Mouse (Mus musculus) 416B (cell line): ENCODE results near the gene Atp5h.

ENCODE experiments used
- DNase-seq: peaks from one replicate; pipeline ENCODE4 v3.0.0; 2011; ENCODE audit warnings: low read depth

Gene Atp5h

DNA sequence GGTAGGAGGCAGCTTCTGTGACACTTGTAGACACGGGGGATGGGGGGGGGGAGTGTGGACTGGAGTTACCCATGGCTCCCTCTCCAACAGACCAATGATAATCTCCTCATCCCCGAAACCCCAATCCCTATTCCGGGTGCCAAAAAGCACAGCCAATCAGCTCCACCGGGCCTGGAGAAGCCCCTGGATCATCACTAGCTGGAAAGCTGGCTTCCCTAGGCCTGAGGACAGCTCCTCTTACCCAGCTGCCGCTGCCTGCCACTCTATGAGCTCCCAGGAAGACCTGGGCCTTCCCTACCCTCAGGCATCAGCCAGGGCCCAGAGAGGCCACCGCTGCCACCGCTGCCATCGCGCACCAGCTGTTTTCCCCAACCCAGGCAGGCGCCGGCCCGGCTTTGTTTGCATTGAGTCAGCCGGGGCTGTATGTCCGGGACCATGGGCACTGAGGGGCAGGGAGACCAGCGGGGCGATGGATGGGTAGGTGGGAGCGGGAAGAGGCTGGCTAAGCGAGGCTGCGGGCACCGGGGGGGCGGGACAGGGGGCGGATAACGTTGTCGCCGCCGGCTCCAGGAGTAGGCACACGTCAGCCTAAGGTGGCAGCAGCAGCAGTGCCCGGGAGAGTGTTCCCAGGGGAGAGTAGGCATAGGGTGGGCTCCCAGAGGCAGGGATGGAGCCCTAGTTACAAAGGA lies 52.9 kb downstream of the Atp5h start:
- no peak for DNase-seq

DNA sequence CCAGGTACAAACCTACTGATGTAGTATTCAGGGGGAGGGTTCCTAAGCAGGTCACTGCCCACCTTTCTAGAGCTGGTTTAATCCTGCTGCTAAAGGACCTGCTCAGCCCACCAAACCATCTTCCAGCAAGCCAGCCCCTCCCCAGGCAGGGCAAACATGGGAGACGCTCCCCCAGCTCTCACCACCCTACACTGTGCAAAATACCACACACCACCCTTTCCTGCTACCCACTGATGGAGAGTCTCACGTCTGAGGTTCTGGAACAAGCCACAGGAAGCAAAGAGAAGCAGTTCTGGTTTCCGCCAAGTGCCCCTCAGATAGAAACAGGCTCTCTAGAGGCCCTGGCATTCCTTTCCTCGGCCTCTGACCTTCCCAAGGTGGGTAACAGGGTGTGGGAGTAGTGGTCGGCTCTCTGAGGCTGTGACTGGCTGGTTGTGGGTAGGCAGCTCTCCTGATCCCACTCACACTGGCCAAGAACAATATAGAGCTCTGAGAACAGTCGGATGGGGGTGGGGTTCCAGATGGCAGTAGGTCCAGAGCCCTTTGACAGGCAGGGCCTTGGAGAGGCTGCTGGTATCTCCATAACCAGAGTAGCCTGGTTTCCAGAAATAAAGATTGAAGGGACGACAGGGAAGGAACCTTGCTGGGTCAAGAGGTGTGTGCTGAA lies 53.6 kb downstream of the Atp5h start:
- DNase-seq, result peak; percentile 26
